ENCODE assay signal across 27 mouse cellular contexts in the genomic region with DNA sequence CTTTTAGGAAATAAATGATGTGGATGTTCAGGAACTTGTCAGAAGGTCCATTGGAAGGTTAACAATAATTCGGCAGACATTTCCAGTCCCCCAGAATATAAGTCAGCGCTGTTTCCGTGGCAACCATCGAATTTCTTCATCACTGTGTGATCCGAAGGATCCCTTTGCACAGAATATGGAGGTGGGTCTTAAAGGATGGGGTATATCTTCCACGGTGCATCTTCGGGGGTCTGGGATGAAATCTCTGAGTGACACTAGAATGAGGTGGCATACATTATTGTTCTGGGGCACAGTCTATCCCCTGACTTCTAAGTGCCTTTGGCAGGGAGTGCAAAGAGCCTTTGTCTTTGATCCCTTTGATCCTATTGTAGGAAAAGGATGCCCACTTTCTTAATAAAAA.
DNase-seq lines count a peak whose midpoint lies in the region; ATAC-seq and TF ChIP-seq lines count a peak whose summit lies in the region.
"Had no signal": no experiment of that assay in that cellular context is flagged by ENCODE, and none has a peak within 500 bp of the region (broad histone marks: within the 10 kb centered on the region; RNA-seq: fewer than 3 reads in every experiment).

No protein-coding gene starts in this region.

- TF ChIP-seq CTCF in midbrain, postnatal 0 days (IDR thresholded peaks at IDR 0.05) = no peak

- H3K4me1 ChIP-seq in forebrain, embryonic 14.5 days (ENCODE audit: control insufficient read depth, insufficient read depth, low read length) = no peaks in the 10 kb centered on the region
- no peaks in the 10 kb centered on the region for H3K4me1 ChIP-seq in forebrain, embryonic 12.5 days
- H3K4me1 ChIP-seq in midbrain, embryonic 12.5 days = no peaks in the 10 kb centered on the region; the same call in 1 of the 2 replicates
- H3K4me1 ChIP-seq in midbrain, postnatal 0 days (ENCODE audit: insufficient read depth, low read length) = no peaks in the 10 kb centered on the region
- H3K4me1 ChIP-seq: embryonic facial prominence, embryonic 12.5 days; heart, embryonic 13.5 days; intestine, embryonic 15.5 days; liver, embryonic 12.5 days had no signal

- no peak overlapping the region for H3K9ac ChIP-seq in forebrain, embryonic 14.5 days (ENCODE audit: low read length)
- no peak overlapping the region for H3K9ac ChIP-seq in forebrain, embryonic 12.5 days
- H3K9ac ChIP-seq in midbrain, embryonic 12.5 days (replicated peaks) = no peak overlapping the region
- H3K9ac ChIP-seq in midbrain, postnatal 0 days (replicated peaks; ENCODE audit: low read length, poor library complexity, severe bottlenecking) = no peak overlapping the region
- H3K9ac ChIP-seq: embryonic facial prominence, embryonic 12.5 days; heart, embryonic 13.5 days; intestine, embryonic 15.5 days; liver, embryonic 12.5 days; liver, postnatal 0 days had no signal

- H3K4me3 ChIP-seq in forebrain, embryonic 14.5 days (ENCODE audit: low read depth, low read length) = no peak overlapping the region
- H3K4me3 ChIP-seq in forebrain, embryonic 12.5 days (replicated peaks) = no peak overlapping the region
- no peak overlapping the region for H3K4me3 ChIP-seq in midbrain, embryonic 12.5 days
- H3K4me3 ChIP-seq in midbrain, postnatal 0 days (ENCODE audit: low read depth, low read length) = no peak overlapping the region
- H3K4me3 ChIP-seq: embryonic facial prominence, embryonic 12.5 days; heart, embryonic 13.5 days; intestine, embryonic 15.5 days; liver, embryonic 12.5 days had no signal

- 85% methylated on average over 7 of the region's 7 CpGs for WGBS in forebrain, embryonic 14.5 days
- WGBS in forebrain, embryonic 12.5 days = 81% methylated on average over 7 of the region's 7 CpGs
- WGBS in midbrain, embryonic 12.5 days = 42% methylated on average over 7 of the region's 7 CpGs
- WGBS in midbrain, postnatal 0 days = 18% methylated on average over 7 of the region's 7 CpGs

- H3K27me3 ChIP-seq in forebrain, embryonic 14.5 days (replicated peaks; ENCODE audit: control insufficient read depth, insufficient read depth, low read length) = no peaks in the 10 kb centered on the region
- no peaks in the 10 kb centered on the region for H3K27me3 ChIP-seq in forebrain, embryonic 12.5 days
- H3K27me3 ChIP-seq in midbrain, embryonic 12.5 days = no peaks in the 10 kb centered on the region
- H3K27me3 ChIP-seq in midbrain, postnatal 0 days (ENCODE audit: insufficient read depth, low read length) = no peaks in the 10 kb centered on the region
- H3K27me3 ChIP-seq: CH12.LX; embryonic facial prominence, embryonic 12.5 days; heart, embryonic 13.5 days; intestine, embryonic 15.5 days; liver, embryonic 12.5 days had no signal

- no peak for ATAC-seq in forebrain, embryonic 14.5 days
- ATAC-seq in forebrain, embryonic 12.5 days (ENCODE audit: low FRiP score) = no peak
- ATAC-seq in midbrain, embryonic 12.5 days (ENCODE audit: low FRiP score, low read depth) = peak; percentile 56; the same call in 1 of the 2 replicates
- peak; percentile 74; the same call in 1 of the 2 replicates for ATAC-seq in midbrain, postnatal 0 days (ENCODE audit: low FRiP score)
- ATAC-seq: intestine, embryonic 15.5 days; liver, embryonic 12.5 days; liver, postnatal 0 days had no signal

- DNase-seq in forebrain, embryonic 14.5 days (ENCODE audit: low spot score) = peak; percentile 33
- peak; percentile 4 for DNase-seq in retina, postnatal 1 day
- no peak for DNase-seq in retina, embryonic 14.5 days (ENCODE audit: low spot score)
- DNase-seq in midbrain, postnatal 0 days (ENCODE audit: low spot score) = peak; percentile 40
- no peak for DNase-seq in layer of hippocampus, postnatal 25 days (ENCODE audit: extremely low spot score in 1 of 2, low spot score in 1 of 2)
- DNase-seq in thymus, postnatal 25 days = no peak
- DNase-seq: adrenal gland, postnatal 10 days; cerebellum, adult 9-11 months; embryo, embryonic 11 days; gastrocnemius, postnatal 10 days; heart, postnatal 10 days; kidney, adult 2 months; kidney, postnatal 4 days; layer of hippocampus, postnatal 36 days; left cerebral cortex, postnatal 4 days; liver, postnatal 0 days; lung, postnatal 36 days; right cerebral cortex, adult 18-20 months; thymus, adult 2 months had no signal

- H3K4me2 ChIP-seq in forebrain, embryonic 14.5 days (ENCODE audit: low read length) = no peak overlapping the region
- H3K4me2 ChIP-seq in forebrain, embryonic 12.5 days = no peak overlapping the region
- no peak overlapping the region for H3K4me2 ChIP-seq in midbrain, embryonic 12.5 days (replicated peaks)
- peak overlapping the region; percentile 0; the same call in 1 of the 2 replicates for H3K4me2 ChIP-seq in midbrain, postnatal 0 days (ENCODE audit: low read depth, low read length, poor library complexity, severe bottlenecking)
- H3K4me2 ChIP-seq: embryonic facial prominence, embryonic 12.5 days; heart, embryonic 13.5 days; intestine, embryonic 15.5 days; liver, embryonic 12.5 days had no signal

- no peaks in the 10 kb centered on the region for H3K9me3 ChIP-seq in forebrain, embryonic 14.5 days (replicated peaks; ENCODE audit: control insufficient read depth, low read length)
- H3K9me3 ChIP-seq in forebrain, embryonic 12.5 days = no peaks in the 10 kb centered on the region
- H3K9me3 ChIP-seq in midbrain, embryonic 12.5 days = no peaks in the 10 kb centered on the region
- no peaks in the 10 kb centered on the region for H3K9me3 ChIP-seq in midbrain, postnatal 0 days (ENCODE audit: low read length)
- H3K9me3 ChIP-seq: embryonic facial prominence, embryonic 12.5 days; heart, embryonic 13.5 days; intestine, embryonic 15.5 days; liver, embryonic 12.5 days had no signal

- H3K36me3 ChIP-seq in forebrain, embryonic 14.5 days (ENCODE audit: control insufficient read depth, insufficient read depth, low read length) = no peaks in the 10 kb centered on the region
- no peaks in the 10 kb centered on the region for H3K36me3 ChIP-seq in forebrain, embryonic 12.5 days (replicated peaks)
- no peaks in the 10 kb centered on the region for H3K36me3 ChIP-seq in midbrain, embryonic 12.5 days
- no peaks in the 10 kb centered on the region for H3K36me3 ChIP-seq in midbrain, postnatal 0 days (ENCODE audit: insufficient read depth, low read length)
- H3K36me3 ChIP-seq: embryonic facial prominence, embryonic 12.5 days; heart, embryonic 13.5 days; intestine, embryonic 15.5 days; liver, embryonic 12.5 days had no signal

- H3K27ac ChIP-seq in forebrain, embryonic 14.5 days (ENCODE audit: low read depth, low read length) = no peak overlapping the region
- no peak overlapping the region for H3K27ac ChIP-seq in forebrain, embryonic 12.5 days
- no peak overlapping the region; the same call in 1 of the 2 replicates for H3K27ac ChIP-seq in midbrain, embryonic 12.5 days (replicated peaks)
- H3K27ac ChIP-seq in midbrain, postnatal 0 days (ENCODE audit: low read depth, low read length) = no peak overlapping the region
- H3K27ac ChIP-seq: embryonic facial prominence, embryonic 12.5 days; heart, embryonic 13.5 days; intestine, embryonic 15.5 days; kidney, postnatal 0 days; liver, embryonic 12.5 days had no signal

Comparison
In these comparisons a context has a peak if more than half of its experiments do, and no peak if none do; other contexts are left out.
1. DNase-seq: peak in forebrain, embryonic 14.5 days (single experiment), retina, postnatal 1 day (single experiment) and midbrain, postnatal 0 days (single experiment); none in retina, embryonic 14.5 days (single experiment), layer of hippocampus, postnatal 25 days (0 of 2) and thymus, postnatal 25 days (single experiment).
2. ATAC-seq: peak in midbrain, embryonic 12.5 days (single experiment) and midbrain, postnatal 0 days (single experiment); none in forebrain, embryonic 14.5 days (single experiment) and forebrain, embryonic 12.5 days (single experiment).